Mouse (Mus musculus): ENCODE measurements around the gene Vkorc1l1. TPM values are rescaled to one million over a fixed set of nuclear protein-coding genes. Genes with fewer than 3 reads are reported as not detected.

Vkorc1l1 gene
- polyA plus RNA-seq, 1 experiment, result 19.3 TPM

GRCm38 (mm10) chr5:129968417-129968816 lies 26.6 kb downstream of the Vkorc1l1 start:
- H3K27ac ChIP-seq (ENCODE audit: insufficient read depth, low read depth, low read length), result no peak overlapping the region
- H3K4me3 ChIP-seq (ENCODE audit: insufficient read depth, low read depth, low read length), result no peak overlapping the region
- no peaks in the 10 kb centered on the region for H3K36me3 ChIP-seq (ENCODE audit: control insufficient read depth, insufficient read depth, low read length)
- H3K27me3 ChIP-seq (replicated peaks; ENCODE audit: control insufficient read depth, insufficient read depth, low read length), result no peaks in the 10 kb centered on the region
- DNase-seq, result no peak
- 80% methylated on average over 7 of the region's 7 CpGs for WGBS
- TF ChIP-seq CTCF (conservative IDR thresholded peaks at IDR 0.05; ENCODE audit: insufficient read depth, insufficient read length, low read depth, low read length) (no peak), POLR2A (IDR thresholded peaks at IDR 0.05; ENCODE audit: low read depth, low read length) (no peak)
- no peaks in the 10 kb centered on the region for H3K4me1 ChIP-seq (ENCODE audit: control insufficient read depth, insufficient read depth, low read length)

DNA sequence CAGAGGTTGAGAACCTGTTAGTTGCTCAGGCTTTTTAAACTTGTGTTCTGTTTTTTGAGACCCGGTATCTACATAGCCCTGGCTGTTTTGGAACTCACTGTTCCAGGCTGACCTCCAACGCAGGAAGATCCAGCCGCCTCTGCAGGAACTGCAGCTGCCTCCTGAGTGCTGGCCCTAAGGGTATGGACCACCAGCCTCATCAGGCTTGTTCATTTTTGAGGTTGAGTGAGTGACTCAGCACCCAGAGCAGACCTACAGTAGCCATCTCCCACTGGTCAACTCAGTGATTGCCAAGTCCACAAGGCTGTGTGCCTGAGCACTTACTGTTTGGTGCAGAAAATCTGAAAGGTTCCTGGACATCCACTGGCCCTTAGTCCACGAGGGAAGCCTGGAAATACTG lies 29.7 kb downstream of the Vkorc1l1 start:
- no peak for DNase-seq
- TF ChIP-seq CTCF (conservative IDR thresholded peaks at IDR 0.05; ENCODE audit: insufficient read depth, insufficient read length, low read depth, low read length), result no peak
- no peak for TF ChIP-seq POLR2A (IDR thresholded peaks at IDR 0.05; ENCODE audit: low read depth, low read length)
- 74% methylated on average over 4 of the region's 4 CpGs for WGBS

DNA sequence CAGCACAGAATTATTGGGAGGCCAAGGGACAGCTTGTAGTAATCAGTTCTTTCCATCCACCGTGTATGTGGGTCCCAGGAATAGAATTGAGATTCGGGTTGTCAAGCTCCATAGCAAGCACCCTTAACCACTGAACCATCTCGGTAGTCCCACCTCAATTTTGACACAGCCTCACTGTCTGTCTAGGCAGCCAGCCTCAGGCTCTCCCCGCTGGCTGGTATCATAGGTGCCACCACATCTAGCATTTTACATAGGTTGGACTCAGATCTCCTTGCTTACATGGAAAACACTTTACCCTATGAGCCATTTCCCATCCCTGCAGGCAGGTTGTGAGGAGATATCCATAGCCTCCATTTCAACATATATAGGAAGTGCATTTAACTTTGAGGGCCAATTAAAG lies 32.6 kb downstream of the Vkorc1l1 start:
- no peaks in the 10 kb centered on the region for H3K4me1 ChIP-seq (ENCODE audit: control insufficient read depth, insufficient read depth, low read length)
- no peak for TF ChIP-seq POLR2A (IDR thresholded peaks at IDR 0.05; ENCODE audit: low read depth, low read length)
- no peak for TF ChIP-seq CTCF (conservative IDR thresholded peaks at IDR 0.05; ENCODE audit: insufficient read depth, insufficient read length, low read depth, low read length)
- H3K27ac ChIP-seq (ENCODE audit: insufficient read depth, low read depth, low read length), result no peak overlapping the region
- H3K4me3 ChIP-seq (ENCODE audit: insufficient read depth, low read depth, low read length), result no peak overlapping the region
- H3K27me3 ChIP-seq (replicated peaks; ENCODE audit: control insufficient read depth, insufficient read depth, low read length), result no peaks in the 10 kb centered on the region
- 86% methylated on average over 4 of the region's 4 CpGs for WGBS
- H3K36me3 ChIP-seq (ENCODE audit: control insufficient read depth, insufficient read depth, low read length), result no peaks in the 10 kb centered on the region
- no peak for DNase-seq

More for the DNA sequence above, 29.7 kb downstream of the Vkorc1l1 start:
- Histone ChIP-seq H3K4me1 (ENCODE audit: control insufficient read depth, insufficient read depth, low read length) (no peaks in the 10 kb centered on the region), H3K4me3 (ENCODE audit: insufficient read depth, low read depth, low read length) (no peak overlapping the region), H3K27me3 (replicated peaks; ENCODE audit: control insufficient read depth, insufficient read depth, low read length) (no peaks in the 10 kb centered on the region), H3K27ac (ENCODE audit: insufficient read depth, low read depth, low read length) (0 out of 2 replicates have a peak overlapping the region, but pooled peaks have one; percentile 16), H3K36me3 (ENCODE audit: control insufficient read depth, insufficient read depth, low read length) (no peaks in the 10 kb centered on the region)

DNA sequence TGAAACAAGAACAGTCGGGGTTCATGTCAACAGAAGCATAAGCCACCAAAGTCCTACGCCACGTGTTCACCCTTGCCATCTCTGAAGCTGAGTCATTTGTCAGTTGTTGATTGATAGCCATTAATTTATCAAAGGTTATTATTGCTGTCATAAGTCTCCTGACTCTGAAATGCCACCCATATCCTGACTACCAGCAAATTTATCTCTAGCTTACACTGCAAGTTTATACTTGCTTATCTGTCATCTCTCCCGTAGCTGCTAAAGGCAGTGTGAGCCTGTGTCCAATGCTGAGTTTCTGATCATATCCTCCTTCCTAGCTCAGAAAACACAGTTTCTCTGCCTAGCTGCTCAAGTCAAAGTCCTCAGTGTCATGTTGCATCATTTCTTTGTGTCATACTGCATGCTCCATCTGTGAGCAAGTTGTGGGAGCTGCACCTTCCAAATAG lies 33.1 kb downstream of the Vkorc1l1 start:
- H3K27ac ChIP-seq (ENCODE audit: insufficient read depth, low read depth, low read length), result no peak overlapping the region
- no peaks in the 10 kb centered on the region for H3K4me1 ChIP-seq (ENCODE audit: control insufficient read depth, insufficient read depth, low read length)
- no peak for DNase-seq
- no peaks in the 10 kb centered on the region for H3K36me3 ChIP-seq (ENCODE audit: control insufficient read depth, insufficient read depth, low read length)
- TF ChIP-seq POLR2A (IDR thresholded peaks at IDR 0.05; ENCODE audit: low read depth, low read length) (no peak), CTCF (conservative IDR thresholded peaks at IDR 0.05; ENCODE audit: insufficient read depth, insufficient read length, low read depth, low read length) (no peak)
- H3K4me3 ChIP-seq (ENCODE audit: insufficient read depth, low read depth, low read length), result no peak overlapping the region
- 84% methylated on average over 4 of the region's 4 CpGs for WGBS
- H3K27me3 ChIP-seq (replicated peaks; ENCODE audit: control insufficient read depth, insufficient read depth, low read length), result no peaks in the 10 kb centered on the region

- 70% methylated on average over 4 of the region's 4 CpGs for WGBS
- Histone ChIP-seq H3K27ac (ENCODE audit: insufficient read depth, low read depth, low read length) (no peak overlapping the region), H3K36me3 (ENCODE audit: control insufficient read depth, insufficient read depth, low read length) (no peaks in the 10 kb centered on the region), H3K27me3 (replicated peaks; ENCODE audit: control insufficient read depth, insufficient read depth, low read length) (no peaks in the 10 kb centered on the region), H3K4me3 (ENCODE audit: insufficient read depth, low read depth, low read length) (no peak overlapping the region), H3K4me1 (ENCODE audit: control insufficient read depth, insufficient read depth, low read length) (no peaks in the 10 kb centered on the region)
- TF ChIP-seq CTCF (conservative IDR thresholded peaks at IDR 0.05; ENCODE audit: insufficient read depth, insufficient read length, low read depth, low read length) (no peak), POLR2A (IDR thresholded peaks at IDR 0.05; ENCODE audit: low read depth, low read length) (no peak)
- no peak for DNase-seq
These were observed 36.0 kb downstream of the Vkorc1l1 start for GRCm38 (mm10) chr5:129977768-129978167.

DNA sequence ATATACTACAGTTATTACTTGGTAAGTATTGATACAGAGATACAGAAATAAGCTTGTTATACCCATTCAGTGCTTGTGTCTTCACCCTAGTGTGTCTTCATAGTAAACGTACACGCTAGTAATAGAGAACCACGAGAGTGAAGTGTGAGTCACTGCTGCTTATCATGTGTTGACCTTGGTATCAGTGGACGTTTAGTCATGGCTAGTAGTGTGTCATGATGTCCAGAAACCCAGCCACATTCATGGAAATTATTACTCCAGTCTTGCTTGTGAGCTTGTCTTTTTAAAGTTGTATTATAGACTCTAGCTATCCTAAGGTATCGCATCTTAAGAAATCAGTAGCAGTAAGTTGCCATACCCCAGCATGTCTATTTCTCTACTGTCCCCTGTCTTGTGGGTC lies 36.8 kb downstream of the Vkorc1l1 start:
- no peak for TF ChIP-seq POLR2A (IDR thresholded peaks at IDR 0.05; ENCODE audit: low read depth, low read length)
- TF ChIP-seq CTCF (conservative IDR thresholded peaks at IDR 0.05; ENCODE audit: insufficient read depth, insufficient read length, low read depth, low read length), result no peak
- Histone ChIP-seq H3K27ac (ENCODE audit: insufficient read depth, low read depth, low read length) (no peak overlapping the region), H3K36me3 (ENCODE audit: control insufficient read depth, insufficient read depth, low read length) (no peaks in the 10 kb centered on the region), H3K4me1 (ENCODE audit: control insufficient read depth, insufficient read depth, low read length) (no peaks in the 10 kb centered on the region), H3K4me3 (ENCODE audit: insufficient read depth, low read depth, low read length) (no peak overlapping the region), H3K27me3 (replicated peaks; ENCODE audit: control insufficient read depth, insufficient read depth, low read length) (no peaks in the 10 kb centered on the region)
- DNase-seq, result no peak
- 85% methylated on average over 5 of the region's 5 CpGs for WGBS

- WGBS, result 79% methylated on average over 3 of the region's 3 CpGs
- DNase-seq, result no peak
- H3K27ac ChIP-seq (ENCODE audit: insufficient read depth, low read depth, low read length), result no peak overlapping the region
- no peak overlapping the region for H3K4me3 ChIP-seq (ENCODE audit: insufficient read depth, low read depth, low read length)
- no peaks in the 10 kb centered on the region for H3K36me3 ChIP-seq (ENCODE audit: control insufficient read depth, insufficient read depth, low read length)
- TF ChIP-seq CTCF (conservative IDR thresholded peaks at IDR 0.05; ENCODE audit: insufficient read depth, insufficient read length, low read depth, low read length), result no peak
- H3K4me1 ChIP-seq (ENCODE audit: control insufficient read depth, insufficient read depth, low read length), result no peaks in the 10 kb centered on the region
- no peaks in the 10 kb centered on the region for H3K27me3 ChIP-seq (replicated peaks; ENCODE audit: control insufficient read depth, insufficient read depth, low read length)
These were observed 38.4 kb downstream of the Vkorc1l1 start for GRCm38 (mm10) chr5:129980216-129980615.

GRCm38 (mm10) chr5:129989376-129989775 lies 47.6 kb downstream of the Vkorc1l1 start:
- no peak overlapping the region for H3K4me3 ChIP-seq (ENCODE audit: insufficient read depth, low read depth, low read length)
- DNase-seq, result peak; percentile 53
- no peaks in the 10 kb centered on the region for H3K4me1 ChIP-seq (ENCODE audit: control insufficient read depth, insufficient read depth, low read length)
- TF ChIP-seq POLR2A (IDR thresholded peaks at IDR 0.05; ENCODE audit: low read depth, low read length), result no peak
- TF ChIP-seq CTCF (conservative IDR thresholded peaks at IDR 0.05; ENCODE audit: insufficient read depth, insufficient read length, low read depth, low read length), result no peak
- WGBS, result 45% methylated on average over 13 of the region's 13 CpGs
- H3K36me3 ChIP-seq (ENCODE audit: control insufficient read depth, insufficient read depth, low read length), result no peaks in the 10 kb centered on the region
- H3K27ac ChIP-seq (ENCODE audit: insufficient read depth, low read depth, low read length), result no peak overlapping the region
- H3K27me3 ChIP-seq (replicated peaks; ENCODE audit: control insufficient read depth, insufficient read depth, low read length), result no peaks in the 10 kb centered on the region

Measured in kidney, adult 2 months (tissue).